Mouse (Mus musculus) limb, embryonic 14.5 days (tissue): ENCODE results near the gene Rap1gap2. TPM values are rescaled to one million over a fixed set of nuclear protein-coding genes. Genes with fewer than 3 reads are reported as not detected.

Experiments
- ATAC-seq: fragments of 200-750 bp; cut with Nextera tagmentation; 2 replicates; pipeline ENCODE4 v1.8.0; 2017; ENCODE audit warnings: low read depth, moderate number of reproducible peaks, moderate TSS enrichment; ENCODE audit not compliant: low FRiP score
- DNase-seq: peaks from one replicate; pipeline ENCODE4 v3.0.0-alpha.2; 2015; ENCODE audit warnings: low spot score
- H3K27ac ChIP-seq: fragments of 300-500 bp; sonication (generic); replicated peaks from 2 replicates; pipeline ENCODE4 v1.5.1; 2014; ENCODE audit warnings: low read depth, mild to moderate bottlenecking, low read length, moderate library complexity, mixed read lengths
- H3K27me3 ChIP-seq: fragments of 300-500 bp; sonication (generic); 2 replicates; pipeline ENCODE4 v1.6.1; 2014; ENCODE audit warnings: low read length, mixed read lengths; ENCODE audit not compliant: control insufficient read depth, insufficient read depth
- H3K36me3 ChIP-seq: fragments of 300-500 bp; sonication (generic); 2 replicates; pipeline ENCODE4 v1.6.1; 2014; ENCODE audit warnings: mild to moderate bottlenecking, low read length, moderate library complexity, mixed read lengths; ENCODE audit not compliant: control insufficient read depth, insufficient read depth
- H3K4me1 ChIP-seq: fragments of 300-500 bp; sonication (generic); 2 replicates; pipeline ENCODE4 v1.6.1; 2014; ENCODE audit warnings: antibody characterized with exemption, low read length, mixed read lengths; ENCODE audit not compliant: control insufficient read depth, insufficient read depth
- H3K4me2 ChIP-seq: fragments of 300-500 bp; sonication (generic); replicated peaks from 2 replicates; pipeline ENCODE4 v1.6.1; 2014; ENCODE audit warnings: low read depth, mild to moderate bottlenecking, low read length, moderate library complexity; ENCODE audit not compliant: severe bottlenecking
- H3K4me3 ChIP-seq: fragments of 300-500 bp; sonication (generic); replicated peaks from 2 replicates; pipeline ENCODE4 v1.5.1; 2014; ENCODE audit warnings: low read length
- H3K9ac ChIP-seq: fragments of 300-500 bp; sonication (generic); 2 replicates; pipeline ENCODE4 v1.6.1; 2014; ENCODE audit warnings: mild to moderate bottlenecking, low read depth, low read length, moderate library complexity; ENCODE audit not compliant: severe bottlenecking
- H3K9me3 ChIP-seq: fragments of 300-500 bp; sonication (generic); 2 replicates; pipeline ENCODE4 v1.6.1; 2016; ENCODE audit warnings: low read length; ENCODE audit not compliant: control insufficient read depth
- POLR2A ChIP-seq: fragments of 200-500 bp; IDR thresholded peaks from 2 replicates; pipeline ENCODE4 v1.8.0; 2012; ENCODE audit warnings: inconsistent platforms, mild to moderate bottlenecking, moderate library complexity, borderline replicate concordance; ENCODE audit not compliant: insufficient read depth, insufficient read length; ENCODE audit errors: extremely low read depth
- whole genome bisulfite sequencing: fragments of 180-500 bp; shearing (Covaris S2); extraction: QIAGEN DNeasy Blood & Tissue Kit; methylation state at CpG from one replicate; pipeline ENCODE4 v1.1.7; 2014; 5-methylcytosine and 5-hydroxymethylcytosine counted together
- polyA plus RNA-seq, 2 experiments: library from polyadenylated mRNA; depleted of rRNA in 1 of 2; stranded (reverse) in 1 of 2; unstranded in 1 of 2; fragments of >200 nt; fragmentation: Nextera tagmentation in 1 of 2; extraction: Ambion mirVana in 1 of 2; gene quantifications; 2 replicates each; pipeline versions ENCODE4 v1.2.1 to v1.2.3; 2012 to 2014

Rap1gap2 gene
- polyA plus RNA-seq, 2 experiments, result 1.1 to 4.1 TPM

DNA sequence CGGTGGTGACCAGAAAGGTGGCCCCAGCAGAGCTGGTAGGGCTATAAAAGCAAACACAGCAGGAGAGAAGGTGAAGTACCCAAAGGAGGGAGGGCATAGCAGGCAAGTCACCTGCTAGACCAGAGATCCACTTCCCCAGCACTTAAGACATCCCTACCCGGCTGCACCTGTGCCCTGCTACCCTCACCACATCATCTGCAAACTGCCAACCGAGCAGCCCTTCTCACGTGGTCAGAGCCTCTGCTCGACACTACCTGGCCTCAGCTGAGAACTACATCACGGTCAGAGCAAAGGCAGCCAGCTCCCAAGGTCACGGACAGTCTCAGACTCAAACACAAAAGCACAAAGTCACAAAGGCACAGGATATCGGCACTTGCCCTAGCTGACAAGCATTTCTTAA lies 116.8 kb downstream of the Rap1gap2 start:
- Histone ChIP-seq H3K9ac (no peak overlapping the region), H3K4me1 (no peaks in the 10 kb centered on the region), H3K9me3 (no peaks in the 10 kb centered on the region), H3K4me2 (no peak overlapping the region), H3K36me3 (no peaks in the 10 kb centered on the region), H3K27ac (no peak overlapping the region), H3K4me3 (no peak overlapping the region), H3K27me3 (no peaks in the 10 kb centered on the region)
- WGBS, result 64% methylated on average over 8 of the region's 8 CpGs
- ATAC-seq (no peak), DNase-seq (no peak)
- TF ChIP-seq POLR2A, result no peak

- TF ChIP-seq POLR2A, result no peak
- Histone ChIP-seq H3K27ac (no peak overlapping the region), H3K9me3 (no peaks in the 10 kb centered on the region), H3K36me3 (no peaks in the 10 kb centered on the region), H3K9ac (no peak overlapping the region), H3K4me1 (no peaks in the 10 kb centered on the region), H3K27me3 (no peaks in the 10 kb centered on the region), H3K4me3 (no peak overlapping the region), H3K4me2 (no peak overlapping the region)
- ATAC-seq (no peak), DNase-seq (no peak)
- whole genome bisulfite sequencing, result 68% methylated on average over 11 of the region's 11 CpGs
Measured at GRCm38 (mm10) chr11:74493172-74493862, 117.4 kb downstream of the Rap1gap2 start.

DNA sequence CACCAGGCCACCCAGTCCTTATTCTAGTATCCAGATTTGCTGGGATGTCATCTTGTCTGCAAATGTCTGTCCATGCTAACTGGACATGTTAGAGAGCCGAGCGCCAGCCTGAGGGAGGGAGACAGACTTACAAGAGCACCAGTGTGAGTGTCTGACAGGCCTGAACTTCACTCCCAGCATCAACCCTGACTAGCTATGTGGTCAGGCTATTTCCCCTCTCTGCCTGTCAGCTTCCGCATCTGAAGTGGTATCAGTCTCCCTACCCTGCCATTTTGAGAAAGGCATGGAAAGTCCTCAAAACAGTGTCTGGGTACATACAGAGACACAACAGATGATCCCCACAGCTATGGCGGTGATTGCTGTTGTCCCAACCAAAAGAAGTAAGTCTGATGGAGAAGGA lies 119.6 kb downstream of the Rap1gap2 start:
- Histone ChIP-seq H3K4me1 (no peaks in the 10 kb centered on the region), H3K4me3 (no peak overlapping the region), H3K4me2 (no peak overlapping the region), H3K9ac (no peak overlapping the region), H3K36me3 (no peaks in the 10 kb centered on the region), H3K27me3 (no peaks in the 10 kb centered on the region), H3K27ac (no peak overlapping the region), H3K9me3 (no peaks in the 10 kb centered on the region)
- DNase-seq (no peak), ATAC-seq (no peak)
- 91% methylated on average over 3 of the region's 4 CpGs for WGBS
- TF ChIP-seq POLR2A, result no peak

DNA sequence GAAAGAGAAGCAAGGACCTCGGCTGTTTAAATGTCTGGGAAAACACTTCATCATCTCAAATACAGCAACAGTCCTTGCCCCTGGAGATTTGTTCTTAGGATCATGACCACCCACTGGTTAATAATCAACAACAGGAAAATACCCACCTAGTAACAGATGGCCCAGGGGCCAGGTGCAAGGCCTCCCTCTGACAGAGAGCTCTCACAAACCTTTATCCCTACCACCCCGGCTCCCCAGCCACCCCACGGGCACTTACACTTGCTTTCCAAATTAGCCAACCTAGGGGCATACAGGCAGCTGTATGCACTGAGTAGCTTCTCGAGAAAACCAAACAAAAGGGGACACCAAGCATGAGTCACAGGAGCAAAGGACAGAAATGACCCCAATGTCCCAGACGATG lies 121.5 kb downstream of the Rap1gap2 start:
- H3K27me3 ChIP-seq, result no peaks in the 10 kb centered on the region
- no peak for TF ChIP-seq POLR2A
- no peaks in the 10 kb centered on the region for H3K4me1 ChIP-seq
- no peak for DNase-seq
- no peak overlapping the region for H3K27ac ChIP-seq
- WGBS, result 59% methylated on average over 5 of the region's 5 CpGs
- no peak overlapping the region for H3K4me2 ChIP-seq
- H3K36me3 ChIP-seq, result no peaks in the 10 kb centered on the region
- ATAC-seq, result no peak
- no peak overlapping the region for H3K9ac ChIP-seq
- no peaks in the 10 kb centered on the region for H3K9me3 ChIP-seq
- H3K4me3 ChIP-seq, result no peak overlapping the region

DNA sequence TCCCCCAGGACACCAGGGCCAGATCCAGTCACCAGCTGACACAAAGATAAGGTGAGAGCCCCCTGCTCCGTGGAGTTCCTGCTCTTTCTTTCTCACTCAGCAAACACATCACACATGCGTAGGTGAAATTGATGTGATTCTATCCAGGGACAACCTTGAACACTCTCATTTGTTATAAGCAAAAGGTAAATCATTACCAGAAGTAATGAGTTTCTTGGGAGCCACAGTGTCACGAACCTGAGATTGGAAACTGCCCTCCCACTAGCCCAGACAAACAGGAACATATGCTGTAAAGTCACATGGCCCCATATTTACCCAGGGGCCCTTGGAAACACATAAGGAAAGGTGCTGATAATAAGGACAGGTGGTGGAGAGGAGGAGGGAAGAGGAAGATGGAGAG lies 122.8 kb downstream of the Rap1gap2 start:
- ATAC-seq, result no peak
- Histone ChIP-seq H3K4me2 (no peak overlapping the region), H3K36me3 (no peaks in the 10 kb centered on the region), H3K4me1 (no peaks in the 10 kb centered on the region), H3K27me3 (no peaks in the 10 kb centered on the region), H3K9me3 (no peaks in the 10 kb centered on the region), H3K4me3 (no peak overlapping the region), H3K9ac (no peak overlapping the region), H3K27ac (no peak overlapping the region)
- TF ChIP-seq POLR2A, result no peak
- WGBS, result 57% methylated on average over 3 of the region's 3 CpGs
- no peak for DNase-seq
